Mouse (Mus musculus): Measurements from ENCODE around the gene Cpne2.

The Cpne2 gene

GRCm38 (mm10) chr8:94532873-94533671 lies at the start of gene Cpne2:
TSS of gene Cpne2 (plus strand) at chr8:94532990.
- peak; percentile 80 for DNase-seq (ENCODE audit: extremely low spot score)

DNA sequence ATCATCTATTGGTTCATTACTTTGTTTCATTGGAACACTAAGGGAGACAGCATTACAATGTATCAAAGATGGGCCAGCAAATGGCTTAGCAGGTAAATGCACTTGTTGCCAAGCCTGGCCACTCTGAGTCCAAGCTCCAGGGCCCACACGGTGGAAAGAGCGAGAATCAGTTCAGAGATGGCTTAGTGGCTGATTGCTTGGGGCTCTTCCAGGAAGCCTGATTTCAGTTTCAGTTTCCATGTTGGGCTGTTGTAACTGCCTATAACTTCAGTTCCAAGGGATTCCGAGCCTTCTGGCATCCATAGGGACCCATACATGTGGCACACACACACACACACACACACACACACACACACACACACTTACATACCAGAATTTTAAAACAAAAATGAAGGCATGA lies 47.5 kb upstream of the Cpne2 start:
- no peak for DNase-seq (ENCODE audit: extremely low spot score)

DNA sequence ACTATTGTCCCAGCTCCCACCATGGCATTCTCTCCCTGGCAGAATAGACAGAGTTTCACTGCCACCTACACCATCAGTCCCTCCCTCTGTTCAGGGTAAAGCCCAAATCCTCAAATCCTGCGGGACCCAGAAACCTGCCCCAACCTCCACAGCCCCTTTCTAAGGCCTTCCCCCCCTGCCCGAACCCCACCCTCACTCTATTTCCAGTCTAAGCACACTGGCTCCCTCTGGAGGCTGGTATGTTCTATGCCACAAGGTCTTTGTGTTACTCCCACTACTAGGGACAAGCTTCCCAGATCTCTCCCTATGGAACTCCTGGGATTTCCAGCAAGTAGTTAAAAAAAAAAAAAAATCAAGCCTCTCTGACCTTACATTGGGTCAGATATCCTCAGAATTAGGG lies 46.9 kb upstream of the Cpne2 start:
- DNase-seq (ENCODE audit: extremely low spot score), result peak; percentile 15

DNA sequence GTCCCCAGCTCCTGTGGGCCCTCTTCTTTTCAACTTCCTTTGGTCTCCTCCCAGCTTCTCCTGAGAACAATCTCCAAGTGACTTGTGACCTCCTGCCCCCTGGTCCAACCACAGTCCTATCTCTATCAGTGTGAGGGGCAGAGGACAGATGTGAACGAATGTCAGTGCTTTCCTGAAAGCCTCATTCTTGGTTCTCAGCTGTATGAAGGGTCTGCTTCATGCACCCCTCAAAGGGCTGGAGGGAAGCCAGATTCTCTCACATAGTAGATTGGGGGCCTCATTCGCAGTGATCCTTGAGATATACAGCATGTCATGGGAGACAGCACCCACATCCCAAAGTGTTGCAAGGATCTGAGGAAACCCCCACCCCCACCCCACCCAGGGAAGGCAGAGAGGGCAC lies 44.8 kb upstream of the Cpne2 start:
- DNase-seq (ENCODE audit: extremely low spot score), result no peak

GRCm38 (mm10) chr8:94489809-94490483 lies 42.8 kb upstream of the Cpne2 start:
- DNase-seq (ENCODE audit: extremely low spot score), result no peak

- peak; percentile 83 for DNase-seq (ENCODE audit: extremely low spot score)
Observed at GRCm38 (mm10) chr8:94492021-94492681, 40.6 kb upstream of the Cpne2 start.

- no peak for DNase-seq (ENCODE audit: extremely low spot score)
Observed at GRCm38 (mm10) chr8:94493240-94493639, 39.5 kb upstream of the Cpne2 start.

DNA sequence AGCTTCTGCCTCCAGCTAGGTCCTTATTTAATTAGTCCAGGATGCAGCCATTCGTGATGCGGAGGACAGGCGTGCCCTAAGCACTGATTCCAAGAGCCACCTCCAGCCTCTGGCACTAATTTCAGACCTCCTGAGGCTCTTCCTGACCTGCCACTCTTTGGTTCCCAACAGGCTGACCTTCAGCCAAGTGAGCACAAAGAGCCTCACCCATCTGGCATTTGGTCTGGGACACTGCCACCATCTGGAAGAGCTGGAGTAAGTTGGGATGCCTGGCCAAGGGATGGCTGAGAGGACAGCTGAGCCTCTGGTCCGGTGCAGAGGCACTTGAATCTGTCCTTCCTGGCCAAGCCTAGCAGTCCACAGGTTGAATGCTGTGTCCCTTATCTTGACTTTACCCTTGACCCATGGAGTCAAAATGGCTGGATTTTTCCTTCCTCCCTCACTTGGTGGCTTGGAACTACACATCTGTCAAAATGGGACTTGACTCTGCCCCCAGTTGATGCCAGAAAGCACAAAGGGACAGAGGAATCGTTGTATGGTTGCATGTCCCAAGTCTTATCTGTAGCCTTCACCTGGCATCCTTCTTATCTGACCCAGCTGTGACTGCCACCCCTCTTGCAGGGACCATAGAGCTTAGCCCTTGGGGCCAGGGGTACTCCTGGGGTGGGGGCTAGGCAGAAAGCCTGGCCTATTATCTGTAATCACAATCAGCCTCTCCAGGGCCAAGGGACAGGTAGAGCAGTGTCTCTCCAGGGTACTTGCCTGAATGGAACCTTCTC lies 17.2 kb upstream of the Cpne2 start:
- DNase-seq (ENCODE audit: extremely low spot score), result no peak

- DNase-seq (ENCODE audit: extremely low spot score), result no peak
Observed at GRCm38 (mm10) chr8:94516209-94516593, 16.6 kb upstream of the Cpne2 start.

DNA sequence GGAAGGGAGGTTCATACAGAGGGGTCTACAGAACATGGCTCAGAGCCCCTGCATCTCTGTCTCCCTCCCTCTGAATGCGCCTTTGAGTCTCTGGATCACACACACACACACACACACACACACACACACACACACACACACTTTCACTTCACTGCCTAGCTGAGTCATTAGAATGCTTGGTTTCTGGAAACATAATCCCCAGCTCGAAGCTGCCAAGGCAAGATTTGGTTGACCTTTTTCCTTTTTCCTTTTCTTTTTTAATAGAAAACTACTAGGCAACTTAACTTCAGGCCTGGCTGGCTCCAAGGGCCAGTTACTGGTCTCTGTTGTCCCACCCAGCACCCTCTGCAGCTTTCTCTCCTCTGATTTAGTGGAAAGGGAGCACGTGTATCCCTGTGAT lies 16.0 kb upstream of the Cpne2 start:
- DNase-seq (ENCODE audit: extremely low spot score), result no peak

DNA sequence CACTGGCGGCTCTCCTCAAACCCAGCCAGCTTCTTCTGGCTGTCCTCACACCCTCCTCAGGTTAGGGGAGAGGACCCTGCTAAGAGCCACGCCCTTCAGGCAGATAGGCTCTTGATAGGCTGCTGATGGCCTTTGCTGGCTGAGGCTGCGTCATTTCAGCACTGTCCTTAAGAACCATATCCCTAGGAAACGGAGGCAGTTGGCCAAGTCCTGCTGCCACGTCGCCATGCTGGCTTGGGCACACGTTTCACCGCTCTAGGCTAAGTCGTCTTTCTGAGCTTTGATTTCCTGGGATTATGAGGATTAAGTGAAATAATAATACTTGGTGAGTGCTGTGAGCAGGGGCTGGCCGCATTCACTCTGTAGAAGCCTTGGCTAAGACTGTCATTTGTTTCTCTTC lies 14.5 kb upstream of the Cpne2 start:
- no peak for DNase-seq (ENCODE audit: extremely low spot score)

- DNase-seq (ENCODE audit: extremely low spot score), result no peak
Observed at GRCm38 (mm10) chr8:94519021-94519420, 13.8 kb upstream of the Cpne2 start.

GRCm38 (mm10) chr8:94521481-94521880 lies 11.3 kb upstream of the Cpne2 start:
- DNase-seq (ENCODE audit: extremely low spot score), result no peak

DNA sequence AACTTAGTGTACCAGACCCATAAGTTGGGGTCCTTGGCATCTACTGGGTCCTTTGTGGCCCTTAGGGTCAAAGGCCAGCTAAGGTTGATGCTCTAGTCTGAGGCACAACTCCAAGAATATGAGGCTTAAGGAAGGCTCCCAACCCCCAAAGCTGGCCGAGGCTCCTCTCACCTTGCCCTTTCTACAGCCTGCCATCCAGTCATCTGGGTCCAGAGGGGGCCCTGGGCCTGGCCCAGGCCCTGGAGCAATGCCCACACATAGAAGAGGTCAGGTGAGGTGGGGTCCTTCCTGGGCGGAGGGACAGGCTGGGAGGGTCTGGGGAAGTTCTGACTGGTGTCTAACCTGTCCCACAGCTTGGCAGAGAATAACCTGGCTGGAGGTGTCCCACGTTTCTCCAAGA lies 10.3 kb upstream of the Cpne2 start:
- DNase-seq (ENCODE audit: extremely low spot score), result no peak

GRCm38 (mm10) chr8:94524554-94524953 lies 8.2 kb upstream of the Cpne2 start:
- no peak for DNase-seq (ENCODE audit: extremely low spot score)

DNA sequence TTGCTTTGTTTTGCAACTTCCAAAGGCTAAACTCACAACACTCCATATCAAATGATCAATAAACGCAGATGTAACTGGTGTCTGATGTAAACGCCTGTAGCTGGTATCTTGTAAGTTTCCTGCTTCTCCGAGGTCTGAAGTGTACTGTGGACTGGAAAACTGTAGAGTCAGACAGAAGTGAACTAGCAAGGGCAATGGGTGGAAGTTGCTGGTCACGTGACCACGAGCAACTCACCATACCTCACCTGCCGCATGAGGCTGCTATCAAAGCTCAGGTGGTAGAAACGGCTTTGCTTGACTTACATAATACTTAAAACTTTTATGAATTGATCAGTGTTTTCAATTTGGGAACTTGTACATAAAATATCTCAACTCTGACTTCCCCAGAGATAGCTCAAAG lies 5.6 kb upstream of the Cpne2 start:
- DNase-seq (ENCODE audit: extremely low spot score), result no peak

- DNase-seq (ENCODE audit: extremely low spot score), result peak; percentile 51
Observed at GRCm38 (mm10) chr8:94528245-94528644, 4.5 kb upstream of the Cpne2 start.

DNA sequence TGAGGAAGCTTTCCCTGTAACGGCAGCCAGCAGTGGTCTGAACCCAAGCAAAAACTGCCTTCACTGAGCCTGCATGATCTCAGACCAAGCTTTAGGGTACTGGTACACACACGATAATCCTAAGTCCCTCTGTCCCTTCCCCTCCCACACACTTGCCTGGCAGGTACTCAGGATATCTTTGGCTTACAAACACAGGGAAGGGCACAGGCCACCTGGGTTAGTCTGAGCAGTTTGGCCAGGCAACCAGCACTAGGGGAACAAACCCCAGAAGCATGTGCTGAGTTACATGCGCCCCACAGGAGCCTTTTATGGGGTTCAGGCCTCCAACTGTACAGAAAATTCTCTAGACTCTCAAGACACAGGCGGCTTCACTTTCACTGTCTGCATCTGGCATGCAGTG lies 2.9 kb upstream of the Cpne2 start:
- DNase-seq (ENCODE audit: extremely low spot score), result no peak

DNA sequence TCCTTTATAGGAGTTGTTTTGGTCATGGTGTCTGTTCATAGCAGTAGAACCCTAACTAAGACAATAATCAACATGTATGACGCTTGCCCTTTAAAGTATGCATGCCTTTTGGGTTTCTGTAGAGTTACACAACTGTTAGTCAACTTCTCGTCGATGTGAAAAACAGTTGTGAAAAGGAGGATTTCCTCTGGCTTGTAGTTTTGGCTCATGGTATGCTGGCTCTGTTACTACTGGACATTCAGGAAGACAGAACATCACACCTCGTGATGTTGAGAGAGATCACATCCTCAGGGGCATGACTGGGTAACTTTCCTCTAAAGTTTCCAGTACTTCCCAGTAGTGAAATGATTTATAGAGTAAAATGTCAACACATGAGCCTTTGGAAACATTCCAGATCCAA lies 2.1 kb upstream of the Cpne2 start:
- no peak for DNase-seq (ENCODE audit: extremely low spot score)

- peak; percentile 46 for DNase-seq (ENCODE audit: extremely low spot score)
Observed at GRCm38 (mm10) chr8:94532000-94532399, 790 bp upstream of the Cpne2 start.

DNA sequence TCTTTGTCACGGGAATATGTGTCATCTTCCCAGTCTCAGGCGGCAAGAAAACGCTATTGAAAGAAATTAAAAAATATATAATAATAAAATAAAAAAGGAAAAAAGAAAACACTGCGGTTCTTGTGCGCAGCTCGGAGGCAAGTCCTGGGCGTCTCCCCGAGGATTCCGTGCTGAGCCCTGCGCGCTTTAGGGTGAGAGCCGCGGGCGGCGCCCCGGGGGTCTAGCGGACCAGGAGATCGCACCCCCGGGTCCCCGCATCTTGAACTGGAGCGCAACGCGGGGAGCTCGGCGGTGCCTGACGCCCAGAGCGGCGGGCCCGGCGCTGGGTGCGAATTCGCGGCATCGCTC lies 291 bp upstream of the Cpne2 start:
- DNase-seq (ENCODE audit: extremely low spot score), result no peak

DNA sequence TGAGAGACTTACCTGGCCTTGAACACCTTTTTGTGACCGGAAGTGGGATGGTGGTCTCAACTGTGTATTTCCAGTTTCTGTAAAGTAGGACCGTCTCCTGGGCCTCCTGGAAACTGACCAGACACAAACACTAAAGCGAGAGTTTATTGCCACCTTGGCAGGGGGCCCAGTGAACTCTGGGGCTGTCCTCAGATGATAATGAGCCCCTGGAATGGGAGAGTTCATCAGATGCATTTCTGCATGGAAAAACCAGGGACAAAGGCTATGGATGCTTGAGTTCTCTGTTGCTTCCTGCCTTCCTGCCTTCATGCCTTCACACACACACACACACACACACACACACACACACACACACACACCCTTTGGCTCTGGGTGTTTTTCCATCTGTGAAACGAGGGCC lies 1.8 kb downstream of the Cpne2 start:
- no peak for DNase-seq (ENCODE audit: extremely low spot score)

Measured in embryo, embryonic 9.5 days (tissue).